Mouse (Mus musculus) c-Kit-positive CD71-negative TER-119-negative erythroid progenitor cells, embryonic 14.5 days (primary cell): Measurements from ENCODE around the gene Dtd1.
A peak's percentile ranks its signal among the peaks of the same experiment; 100 is the strongest.
"Not testable (repeated sequence)": the region's sequence is repeated elsewhere in the genome, so short reads cannot be mapped to it uniquely, and the experiment has no call there.

ENCODE experiments used
- DNase-seq: peaks from one replicate; pipeline ENCODE4 v3.0.0-alpha.2; 2013; ENCODE audit warnings: low read depth

The Dtd1 gene

DNA sequence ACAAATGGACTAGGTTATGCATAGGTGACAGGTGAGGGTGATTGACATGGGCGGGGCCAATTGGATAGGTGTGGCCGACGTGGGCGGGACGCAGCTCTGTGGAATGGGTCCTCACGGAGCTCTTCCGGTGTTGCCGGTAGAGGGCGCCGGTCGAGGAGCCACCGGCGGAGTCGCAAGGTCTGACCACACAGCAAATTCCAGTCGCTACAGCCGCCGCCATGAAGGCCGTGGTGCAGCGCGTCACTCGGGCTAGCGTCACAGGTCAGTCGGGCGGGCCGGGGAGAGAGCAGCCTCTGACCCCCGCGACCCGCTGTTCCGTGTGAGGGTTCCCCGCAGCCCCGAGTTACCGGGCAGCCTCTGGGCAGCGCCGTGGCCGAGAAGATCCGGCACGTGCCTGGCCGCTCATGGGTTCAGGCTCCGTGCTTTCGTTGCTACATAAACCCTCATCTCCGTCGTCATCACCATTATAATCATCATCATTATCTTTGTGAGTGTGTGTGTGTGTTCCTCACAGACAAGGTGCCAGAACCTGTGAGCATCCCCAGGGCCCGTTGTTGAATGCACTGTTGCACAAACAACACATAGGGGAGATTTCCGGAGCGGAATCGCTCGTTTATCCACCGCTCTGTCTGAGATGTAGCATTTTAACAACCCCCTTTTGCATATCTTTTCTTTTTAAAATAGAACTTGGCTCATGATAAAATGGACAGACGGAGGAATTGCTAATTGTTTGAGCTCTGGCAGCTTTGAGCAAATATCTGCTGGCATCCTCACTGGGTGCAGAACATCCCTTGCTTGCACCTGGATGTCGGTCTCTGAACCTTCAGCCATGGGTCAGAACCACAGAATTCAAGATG is at the start of gene Dtd1:
Dtd1 (plus strand) TSS at position 67 of the 857 bp plus-strand sequence.
- DNase-seq = peak; percentile 70

- DNase-seq = no peak
These were observed 49.2 kb upstream of the Dtd1 start, which contains the start of gene Rbbp9 for GRCm38 (mm10) chr2:144550529-144550928. Gene Rbbp9 (minus strand): TSS chr2:144550869.

GRCm38 (mm10) chr2:144553905-144554304 is 45.8 kb upstream of the Dtd1 start:
- DNase-seq = no peak

- DNase-seq = no peak
These were observed 44.3 kb upstream of the Dtd1 start for GRCm38 (mm10) chr2:144555286-144555819.

GRCm38 (mm10) chr2:144555820-144556552 is 43.7 kb upstream of the Dtd1 start, which contains the start of gene Sec23b:
Gene Sec23b (plus strand): TSS chr2:144556229.
- peak; percentile 93 for DNase-seq

- no peak for DNase-seq
These were observed 11.0 kb upstream of the Dtd1 start for GRCm38 (mm10) chr2:144588723-144589122.

- DNase-seq = not testable (repeated sequence)
These were observed 6.7 kb upstream of the Dtd1 start for GRCm38 (mm10) chr2:144593036-144593435.

GRCm38 (mm10) chr2:144593951-144594651 is 5.6 kb upstream of the Dtd1 start, which contains the start of gene Smim26:
Gene Smim26 (plus strand): TSS chr2:144594054.
- DNase-seq = peak; percentile 71

GRCm38 (mm10) chr2:144598006-144598405 is 1.7 kb upstream of the Dtd1 start:
- no peak for DNase-seq

DNA sequence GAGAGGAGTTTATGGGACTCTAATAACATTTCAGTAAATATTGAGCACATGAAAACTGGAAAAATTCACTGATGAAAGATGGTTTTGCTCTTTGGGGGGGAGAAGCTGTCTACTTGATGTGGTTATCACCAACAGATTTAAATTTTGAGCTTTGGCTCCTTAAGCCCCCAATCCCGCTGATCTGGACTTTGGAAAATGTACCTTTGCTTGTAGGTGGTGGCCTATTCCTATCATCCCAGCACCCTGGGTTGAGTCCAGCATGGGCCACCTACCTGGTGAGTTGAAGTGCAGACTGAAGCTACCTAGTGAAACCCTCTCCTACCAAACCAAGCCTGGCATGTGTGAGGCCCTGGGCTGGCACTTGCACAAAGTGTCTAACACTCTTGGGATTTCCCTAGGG is 1.9 kb downstream of the Dtd1 start:
- DNase-seq = no peak

- DNase-seq = no peak
These were observed 14.3 kb downstream of the Dtd1 start for GRCm38 (mm10) chr2:144613956-144614355.

DNA sequence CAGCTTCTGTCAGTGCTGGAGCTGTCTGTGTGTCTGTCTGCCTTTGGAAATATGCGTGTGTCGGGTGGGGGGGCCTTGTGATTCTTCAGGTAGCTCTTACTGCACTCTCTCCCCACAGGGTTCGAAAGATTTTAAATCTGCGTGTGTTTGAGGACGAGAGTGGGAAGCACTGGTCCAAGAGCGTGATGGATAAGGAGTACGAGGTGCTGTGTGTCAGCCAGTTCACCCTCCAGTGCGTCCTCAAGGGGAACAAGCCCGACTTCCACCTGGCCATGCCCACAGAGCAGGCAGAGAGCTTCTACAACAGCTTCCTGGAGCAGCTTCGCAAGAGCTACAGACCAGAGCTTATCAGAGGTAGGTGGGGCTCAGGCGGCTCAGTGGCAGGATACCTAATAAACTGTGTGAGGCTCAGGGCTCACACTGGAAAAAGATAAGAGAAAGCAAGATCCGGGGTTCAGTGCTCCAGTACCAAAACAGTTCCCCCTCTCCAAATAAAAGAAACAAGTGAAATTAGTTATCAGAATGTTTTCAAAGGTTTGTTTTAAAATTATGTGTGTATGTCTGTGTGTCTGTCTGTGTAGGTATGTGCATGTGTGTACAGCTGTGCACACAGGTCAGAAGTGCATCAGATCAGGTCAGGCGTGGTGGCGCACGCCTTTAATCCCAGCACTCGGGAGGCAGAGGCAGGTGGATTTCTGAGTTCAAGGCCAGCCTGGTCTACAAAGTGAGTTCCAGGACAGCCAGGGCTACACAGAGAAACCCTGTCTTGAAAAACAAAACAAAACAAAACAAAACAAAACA is 17.6 kb downstream of the Dtd1 start:
- DNase-seq = no peak

DNA sequence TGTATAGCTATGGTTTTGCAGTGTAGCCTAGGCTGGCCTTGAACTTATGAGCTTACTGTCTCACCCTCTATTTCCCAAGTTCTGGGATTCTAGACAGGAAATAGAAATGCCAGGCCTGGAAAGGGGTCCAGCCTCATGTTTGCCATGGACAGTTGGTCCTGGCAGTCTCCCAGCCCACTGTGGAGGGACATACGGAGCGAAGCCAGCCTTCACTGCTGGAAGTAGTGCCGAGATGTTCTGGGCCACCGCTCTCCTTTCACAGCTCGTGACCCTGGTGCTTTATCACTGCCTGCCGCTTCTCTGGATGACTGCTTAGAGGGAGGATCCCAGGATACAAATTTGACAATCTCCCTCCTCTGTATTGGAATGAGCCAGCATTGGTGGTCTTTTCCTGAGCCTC is 21.8 kb downstream of the Dtd1 start:
- DNase-seq = no peak

DNA sequence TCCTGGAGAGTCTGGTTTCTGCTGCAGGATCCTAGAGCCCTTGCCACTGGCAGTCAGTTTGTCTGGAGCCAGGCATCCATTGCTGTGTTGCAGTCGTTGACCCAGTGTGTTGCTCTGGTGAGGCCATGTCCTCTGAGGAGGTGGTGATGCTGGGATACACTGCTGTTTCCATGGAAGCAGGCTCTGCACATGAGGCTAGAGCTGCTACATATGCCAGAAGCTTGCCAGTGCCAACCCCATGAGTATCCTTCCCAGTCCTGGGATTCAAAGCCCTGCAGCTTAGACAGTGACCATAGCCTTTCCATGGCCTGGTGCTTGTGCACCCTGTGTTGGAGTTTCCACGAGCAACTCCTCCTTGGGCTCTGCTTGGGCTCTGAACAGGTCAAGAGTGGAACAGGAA is 33.9 kb downstream of the Dtd1 start:
- DNase-seq = no peak

GRCm38 (mm10) chr2:144634231-144634630 is 34.5 kb downstream of the Dtd1 start:
- no peak for DNase-seq

GRCm38 (mm10) chr2:144634729-144635128 is 35.0 kb downstream of the Dtd1 start:
- no peak for DNase-seq

DNA sequence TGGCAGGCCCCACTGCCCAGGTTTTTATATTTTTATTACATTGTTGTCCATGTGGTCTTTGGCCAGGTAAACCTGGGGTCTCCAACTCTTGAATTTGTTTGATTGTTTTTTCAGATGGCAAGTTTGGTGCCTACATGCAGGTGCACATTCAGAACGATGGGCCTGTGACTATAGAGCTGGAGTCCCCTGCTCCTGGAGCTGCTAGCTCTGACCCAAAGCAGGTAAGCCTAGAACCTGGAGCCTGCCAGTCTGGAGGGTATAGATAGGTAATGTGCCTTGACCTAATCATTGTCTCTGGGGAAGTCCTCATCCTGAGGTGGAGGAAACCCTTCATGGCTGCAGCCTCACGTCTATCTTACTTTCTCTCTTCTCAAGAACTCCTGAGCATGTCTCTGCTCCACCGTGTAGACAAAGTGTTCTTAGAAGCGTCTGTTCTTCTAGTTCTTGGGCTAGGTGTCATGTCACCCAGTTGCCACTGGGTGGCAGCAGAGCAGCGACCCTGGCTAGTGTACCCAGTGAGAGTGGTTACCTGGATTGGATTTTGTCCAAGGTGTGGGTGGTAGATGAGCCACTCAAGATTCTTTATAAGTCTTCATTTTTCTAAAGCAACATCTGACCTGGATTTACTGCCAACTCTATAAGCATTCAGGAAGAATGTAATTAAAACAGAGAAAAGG is 36.1 kb downstream of the Dtd1 start:
- DNase-seq = peak; percentile 33

GRCm38 (mm10) chr2:144637204-144637603 is 37.5 kb downstream of the Dtd1 start:
- no peak for DNase-seq

DNA sequence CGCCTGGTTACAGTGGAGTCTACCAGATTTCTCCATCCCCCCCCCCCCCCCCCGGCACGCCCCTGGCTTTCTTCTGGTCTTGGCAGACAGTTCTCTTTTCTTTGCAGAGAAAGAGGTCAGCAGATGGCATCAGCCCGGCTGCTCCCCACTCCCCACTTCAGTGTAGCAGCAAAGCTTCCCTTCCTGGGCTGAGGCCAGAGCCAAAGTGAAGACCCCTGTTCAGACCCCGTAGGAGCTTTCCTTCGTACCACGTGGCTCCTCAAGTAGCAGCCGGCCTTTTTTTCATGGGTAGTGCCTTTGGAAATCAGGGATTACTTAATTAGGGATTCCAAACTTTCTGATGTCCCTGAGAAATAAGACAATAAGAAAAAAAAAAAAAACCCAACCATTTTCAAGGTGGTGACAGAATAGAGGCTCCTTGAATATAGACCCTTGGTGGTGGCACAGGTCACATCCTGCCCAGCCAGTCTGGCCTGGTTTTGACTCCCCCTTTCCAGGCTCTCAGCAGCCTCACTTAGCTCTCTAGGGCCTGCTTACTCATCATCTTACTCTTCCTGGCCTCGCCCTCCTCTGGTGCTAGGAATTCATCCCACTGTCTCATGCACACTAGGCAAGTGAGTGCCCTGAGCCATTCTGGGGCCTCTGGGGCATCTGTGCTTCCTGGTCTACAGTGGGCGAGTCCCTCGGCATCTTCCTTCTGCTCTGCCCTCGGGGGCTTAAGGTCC is 38.1 kb downstream of the Dtd1 start:
- DNase-seq = no peak

- no peak for DNase-seq
These were observed 39.0 kb downstream of the Dtd1 start for GRCm38 (mm10) chr2:144638719-144639118.
